Mouse (Mus musculus): ENCODE data around the gene Gm11569.
"Not testable (repeated sequence)": the region's sequence is repeated elsewhere in the genome, so short reads cannot be mapped to it uniquely, and the experiment has no call there.

The Gm11569 gene

GRCm38 (mm10) chr11:99798832-99799231 lies at the start of gene Gm11569:
TSS of gene Gm11569 (minus strand) at chr11:99798932.
- not testable (repeated sequence) for DNase-seq (ENCODE audit: low read depth, low spot score)

- no peak for DNase-seq (ENCODE audit: low read depth, low spot score)
Observed at GRCm38 (mm10) chr11:99846746-99847145, 48.0 kb upstream of the Gm11569 start.

GRCm38 (mm10) chr11:99842185-99842584 lies 43.5 kb upstream of the Gm11569 start:
- no peak for DNase-seq (ENCODE audit: low read depth, low spot score)

- no peak for DNase-seq (ENCODE audit: low read depth, low spot score)
Observed at GRCm38 (mm10) chr11:99837966-99838365, 39.2 kb upstream of the Gm11569 start, which contains the start of gene 2300003K06Rik. TSS of gene 2300003K06Rik (minus strand) at chr11:99838066.

GRCm38 (mm10) chr11:99815566-99815965 lies 16.8 kb upstream of the Gm11569 start, which contains the start of gene Gm11564:
TSS of gene Gm11564 (minus strand) at chr11:99815666.
- not testable (repeated sequence) for DNase-seq (ENCODE audit: low read depth, low spot score)

GRCm38 (mm10) chr11:99809792-99810191 lies 11.1 kb upstream of the Gm11569 start, which contains the start of gene Krtap4-13:
TSS of gene Krtap4-13 (minus strand) at chr11:99809892.
- DNase-seq (ENCODE audit: low read depth, low spot score): not testable (repeated sequence)

- not testable (repeated sequence) for DNase-seq (ENCODE audit: low read depth, low spot score)
Observed at GRCm38 (mm10) chr11:99804346-99804745, 5.6 kb upstream of the Gm11569 start, which contains the start of gene Gm11554. TSS of gene Gm11554 (minus strand) at chr11:99804446.

GRCm38 (mm10) chr11:99793367-99793766 lies 5.4 kb downstream of the Gm11569 start, which contains the start of gene Gm11596:
TSS of gene Gm11596 (minus strand) at chr11:99793467.
- DNase-seq (ENCODE audit: low read depth, low spot score): no peak

- DNase-seq (ENCODE audit: low read depth, low spot score): not testable (repeated sequence)
Observed at GRCm38 (mm10) chr11:99784900-99785299, 13.8 kb downstream of the Gm11569 start, which contains the start of gene Krtap4-9. TSS of gene Krtap4-9 (plus strand) at chr11:99785200.

- DNase-seq (ENCODE audit: low read depth, low spot score): no peak
Observed at GRCm38 (mm10) chr11:99780604-99781003, 18.1 kb downstream of the Gm11569 start, which contains the start of gene Krtap4-8. TSS of gene Krtap4-8 (minus strand) at chr11:99780704.

- DNase-seq (ENCODE audit: low read depth, low spot score): no peak
Observed at GRCm38 (mm10) chr11:99778401-99778800, 20.3 kb downstream of the Gm11569 start.

- DNase-seq (ENCODE audit: low read depth, low spot score): not testable (repeated sequence)
Observed at GRCm38 (mm10) chr11:99772813-99773212, 25.9 kb downstream of the Gm11569 start, which contains the start of gene Gm11595. TSS of gene Gm11595 (minus strand) at chr11:99772913.

GRCm38 (mm10) chr11:99768410-99768809 lies 30.3 kb downstream of the Gm11569 start:
- no peak for DNase-seq (ENCODE audit: low read depth, low spot score)

- DNase-seq (ENCODE audit: low read depth, low spot score): no peak
Observed at GRCm38 (mm10) chr11:99758877-99759276, 39.9 kb downstream of the Gm11569 start.

All from brain, embryonic 18.5 days (tissue).